Comparison of ENCODE assay signal across 16 mouse cellular contexts in genomic region chr13:26538928-26539327, GRCm38 (mm10).
"Had no signal": no experiment of that assay in that cellular context is flagged by ENCODE, and none has a peak within 500 bp of the region (broad histone marks: within the 10 kb centered on the region; RNA-seq: fewer than 3 reads in every experiment).

No protein-coding gene starts in this region.

- H3K27ac ChIP-seq: liver, embryonic 13.5 days; lung, embryonic 15.5 days; macrophage; midbrain, embryonic 12.5 days; neural tube, embryonic 13.5 days; stomach, postnatal 0 days had no signal

- H3K4me3 ChIP-seq: liver, embryonic 13.5 days; lung, embryonic 15.5 days; megakaryocyte, embryonic 14.5 days; midbrain, embryonic 12.5 days; neural tube, embryonic 13.5 days had no signal

- ATAC-seq: liver, postnatal 0 days; midbrain, embryonic 16.5 days had no signal

- H3K4me1 ChIP-seq: liver, embryonic 13.5 days; lung, embryonic 15.5 days; megakaryocyte, embryonic 14.5 days; midbrain, embryonic 12.5 days; neural tube, embryonic 13.5 days had no signal

- H3K9ac ChIP-seq: liver, embryonic 13.5 days; liver, postnatal 0 days; lung, embryonic 15.5 days; midbrain, embryonic 12.5 days; neural tube, embryonic 13.5 days had no signal

- DNase-seq: kidney, adult 2 months; kidney, postnatal 36 days; layer of hippocampus, adult 9-11 months; liver; liver, embryonic 13.5 days; liver, postnatal 0 days; lung, postnatal 14 days; right cerebral cortex, adult 18-20 months; thymus, postnatal 14 days had no signal

- H3K36me3 ChIP-seq: liver, embryonic 13.5 days; lung, embryonic 15.5 days; midbrain, embryonic 12.5 days; neural tube, embryonic 13.5 days had no signal

- H3K4me2 ChIP-seq: liver, embryonic 13.5 days; lung, embryonic 15.5 days; midbrain, embryonic 12.5 days; neural tube, embryonic 13.5 days had no signal

- H3K27me3 ChIP-seq: liver, embryonic 13.5 days; lung, embryonic 15.5 days; megakaryocyte, embryonic 14.5 days; midbrain, embryonic 12.5 days; neural tube, embryonic 13.5 days had no signal

- H3K9me3 ChIP-seq: liver, embryonic 13.5 days; lung, embryonic 15.5 days; midbrain, embryonic 12.5 days; neural tube, embryonic 13.5 days had no signal
